Mouse (Mus musculus): Measurements from ENCODE around the gene Tpr.
A peak's percentile ranks its signal among the peaks of the same experiment; 100 is the strongest.

- peak; percentile 37; the same call in 1 of the 2 replicates for TF ChIP-seq CTCF (IDR thresholded peaks at IDR 0.05; ENCODE audit: low read depth, low read length)
- no peak for TF ChIP-seq POLR2A (IDR thresholded peaks at IDR 0.05; ENCODE audit: extremely low read depth, insufficient read depth, low read length)
Measured at GRCm38 (mm10) chr1:150372895-150373294, 19.7 kb upstream of the Tpr start.

Data from liver, adult 2 months (tissue).